Mouse (Mus musculus) liver, postnatal 0 days (tissue): ENCODE results near the gene Foxc1.

ENCODE experiments used
- CTCF ChIP-seq: sonication (generic); IDR thresholded peaks from 2 replicates; pipeline ENCODE4 v1.5.1; 2016; ENCODE audit warnings: antibody characterized with exemption, low read depth
- EP300 ChIP-seq: IDR thresholded peaks from 2 replicates; pipeline ENCODE4 v1.6.1; 2016; ENCODE audit warnings: antibody characterized with exemption, low read depth, mild to moderate bottlenecking

- TF ChIP-seq CTCF = no peak
- no peak for TF ChIP-seq EP300
These were observed 8.4 kb upstream of the Foxc1 start for GRCm38 (mm10) chr13:31798075-31798474.
